Mouse (Mus musculus) liver, embryonic 14.5 days (tissue): ENCODE measurements around the gene Borcs5. TPM values are rescaled to one million over a fixed set of nuclear protein-coding genes. Genes with fewer than 3 reads are reported as not detected.

Source experiments
- ATAC-seq: fragments of 200-750 bp; cut with Nextera tagmentation; 2 replicates; pipeline ENCODE4 v1.8.0; 2017; ENCODE audit warnings: moderate number of reproducible peaks, mild to moderate bottlenecking, moderate library complexity; ENCODE audit not compliant: insufficient read depth
- DNase-seq, 3 experiments: peaks; one replicate each; pipeline ENCODE4 v3.0.0-alpha.2; 2012 to 2013; ENCODE audit warnings: low read depth in 3 of 3, low spot score in 3 of 3
- H3K27ac ChIP-seq: fragments of 300-500 bp; sonication (generic); 2 replicates; pipeline ENCODE4 v1.5.1; 2014; ENCODE audit warnings: moderate library complexity, mild to moderate bottlenecking, control low read depth, inconsistent platforms
- H3K27me3 ChIP-seq: fragments of 300-500 bp; sonication (generic); 2 replicates; pipeline ENCODE4 v1.6.1; 2014; ENCODE audit warnings: mild to moderate bottlenecking, low read length, moderate library complexity; ENCODE audit not compliant: control insufficient read depth, insufficient read depth
- H3K36me3 ChIP-seq: fragments of 300-500 bp; sonication (generic); replicated peaks from 2 replicates; pipeline ENCODE4 v1.6.1; 2014; ENCODE audit warnings: low read depth; ENCODE audit not compliant: control insufficient read depth, insufficient read depth
- H3K4me1 ChIP-seq, 2 experiments: fragments of 200-500 bp in 1 of 2; fragments of 300-500 bp in 1 of 2; sonication (generic) in 1 of 2; replicated peaks; 2 replicates each; pipeline ENCODE4 v1.6.1; 2012 to 2014; ENCODE audit warnings: antibody characterized with exemption in 1 of 2, inconsistent platforms in 1 of 2, low read length in 1 of 2; ENCODE audit not compliant: control insufficient read depth in 2 of 2, insufficient read depth in 2 of 2
- H3K4me2 ChIP-seq: fragments of 300-500 bp; sonication (generic); 2 replicates; pipeline ENCODE4 v1.6.1; 2014; ENCODE audit warnings: low read depth, mild to moderate bottlenecking, control low read depth, moderate library complexity
- H3K4me3 ChIP-seq, 2 experiments: fragments of 200-500 bp in 1 of 2; fragments of 300-500 bp in 1 of 2; sonication (generic) in 1 of 2; 2 replicates each; pipeline ENCODE4 v1.5.1; 2012 to 2014; ENCODE audit warnings: low read depth in 2 of 2, low read length in 2 of 2, mild to moderate bottlenecking in 2 of 2, control low read depth in 1 of 2, inconsistent platforms in 1 of 2, moderate library complexity in 1 of 2; ENCODE audit not compliant: insufficient read depth in 1 of 2
- H3K9ac ChIP-seq: fragments of 300-500 bp; sonication (generic); replicated peaks from 2 replicates; pipeline ENCODE4 v1.6.1; 2014; ENCODE audit warnings: mild to moderate bottlenecking, control low read depth, moderate library complexity
- H3K9me3 ChIP-seq: fragments of 300-500 bp; sonication (generic); 2 replicates; pipeline ENCODE4 v1.6.1; 2016; ENCODE audit warnings: low read length, mixed read lengths; ENCODE audit not compliant: control insufficient read depth
- CTCF ChIP-seq: IDR thresholded peaks from 2 replicates; pipeline ENCODE4 v1.5.1; 2016; ENCODE audit warnings: antibody characterized with exemption, low read depth, control low read depth
- EP300 ChIP-seq: IDR thresholded peaks from 2 replicates; pipeline ENCODE4 v1.6.1; 2016; ENCODE audit warnings: antibody characterized with exemption, low read depth
- WGBS: fragments of 180-500 bp; shearing (Covaris S2); extraction: QIAGEN DNeasy Blood & Tissue Kit; methylation state at CpG from one replicate; pipeline ENCODE4 v1.1.7; 2014; ENCODE audit not compliant: insufficient replicate concordance; 5-methylcytosine and 5-hydroxymethylcytosine counted together
- polyA plus RNA-seq, 2 experiments: library from polyadenylated mRNA; depleted of rRNA in 1 of 2; stranded (reverse) in 1 of 2; unstranded in 1 of 2; fragments of >200 nt; fragmentation: Nextera tagmentation in 1 of 2; extraction: Ambion mirVana in 1 of 2; gene quantifications; 2 replicates each; pipeline versions ENCODE4 v1.2.1 to v1.2.3; 2012 to 2014

Gene Borcs5
- polyA plus RNA-seq, 2 experiments: 4.7 to 8.0 TPM

- no peak for TF ChIP-seq EP300
- whole genome bisulfite sequencing: 72% methylated on average over 9 of the region's 9 CpGs
- Histone ChIP-seq H3K4me2 (no peak overlapping the region), H3K9me3 (no peaks in the 10 kb centered on the region), H3K36me3 (peaks cover 5% of the 10 kb centered on the region; the same call in 1 of the 2 replicates), H3K27me3 (no peaks in the 10 kb centered on the region), H3K4me3 (no peak overlapping the region), H3K27ac (no peak overlapping the region), H3K4me1 (peaks cover 0 to 2% of the 10 kb centered on the region in 2 experiments; a peak in 1 of 4 replicates), H3K9ac (no peak overlapping the region)
- peak; percentile 47 for ATAC-seq
- no peak for DNase-seq
Measured at GRCm38 (mm10) chr6:134723833-134724553, 84.7 kb downstream of the Borcs5 start.

GRCm38 (mm10) chr6:134725406-134725805 lies 86.1 kb downstream of the Borcs5 start:
- no peak overlapping the region for H3K27ac ChIP-seq
- DNase-seq: no peak

GRCm38 (mm10) chr6:134730978-134731377 lies 91.7 kb downstream of the Borcs5 start:
- peak; percentile 73 for ATAC-seq
- H3K4me2 ChIP-seq: peak overlapping the region; percentile 11; the same call in 1 of the 2 replicates
- peak in 1 of 3 experiments; percentile 26 for DNase-seq
- H3K36me3 ChIP-seq: no peaks in the 10 kb centered on the region
- TF ChIP-seq EP300 (0 out of 2 replicates have a peak, but pooled peaks have one; percentile 26), CTCF (no peak)
- H3K9me3 ChIP-seq: no peaks in the 10 kb centered on the region
- no peaks in the 10 kb centered on the region for H3K27me3 ChIP-seq
- H3K9ac ChIP-seq: no peak overlapping the region
- H3K27ac ChIP-seq: no peak overlapping the region
- H3K4me1 ChIP-seq: peaks cover 9 to 10% of the 10 kb centered on the region in 2 experiments
- H3K4me3 ChIP-seq: no peak overlapping the region
- WGBS: 28% methylated on average over 3 of the region's 3 CpGs

More at GRCm38 (mm10) chr6:134725406-134725805, 86.1 kb downstream of the Borcs5 start:
- Histone ChIP-seq H3K4me2 (no peak overlapping the region), H3K9ac (no peak overlapping the region), H3K9me3 (no peaks in the 10 kb centered on the region), H3K4me1 (peaks cover 0 to 2% of the 10 kb centered on the region in 2 experiments; a peak in 1 of 4 replicates), H3K4me3 (no peak overlapping the region), H3K27me3 (no peaks in the 10 kb centered on the region), H3K36me3 (peaks cover 5% of the 10 kb centered on the region; the same call in 1 of the 2 replicates)
- ATAC-seq: no peak
- TF ChIP-seq CTCF (no peak), EP300 (no peak)

GRCm38 (mm10) chr6:134732813-134733212 lies 93.5 kb downstream of the Borcs5 start:
- no peak for ATAC-seq
- Histone ChIP-seq H3K36me3 (no peaks in the 10 kb centered on the region), H3K4me1 (peaks cover 9 to 10% of the 10 kb centered on the region in 2 experiments), H3K27ac (no peak overlapping the region), H3K27me3 (no peaks in the 10 kb centered on the region), H3K4me3 (no peak overlapping the region), H3K4me2 (no peak overlapping the region), H3K9me3 (no peaks in the 10 kb centered on the region), H3K9ac (no peak overlapping the region)
- WGBS: 70% methylated on average over 8 of the region's 8 CpGs
- TF ChIP-seq CTCF: no peak
- no peak for TF ChIP-seq EP300
- DNase-seq: no peak

GRCm38 (mm10) chr6:134733800-134734221 lies 94.5 kb downstream of the Borcs5 start:
- Histone ChIP-seq H3K9me3 (no peaks in the 10 kb centered on the region), H3K36me3 (0 out of 2 replicates have a peak, but pooled peaks cover 2% of the 10 kb centered on the region), H3K4me2 (no peak overlapping the region), H3K4me3 (no peak overlapping the region), H3K27me3 (no peaks in the 10 kb centered on the region), H3K4me1 (peaks cover 9 to 10% of the 10 kb centered on the region in 2 experiments), H3K9ac (no peak overlapping the region), H3K27ac (no peak overlapping the region)
- 82% methylated on average over 5 of the region's 5 CpGs for WGBS
- no peak for ATAC-seq
- TF ChIP-seq EP300 (no peak), CTCF (no peak)
- no peak for DNase-seq
